Mouse (Mus musculus): ENCODE measurements at regions not wholly inside any gene's neighbourhood (a gene's known extent, or its start where the extent isn't known, plus 50 kb on each side); places are given as distances from the start of the nearest gene placed in this dataset.

DNA sequence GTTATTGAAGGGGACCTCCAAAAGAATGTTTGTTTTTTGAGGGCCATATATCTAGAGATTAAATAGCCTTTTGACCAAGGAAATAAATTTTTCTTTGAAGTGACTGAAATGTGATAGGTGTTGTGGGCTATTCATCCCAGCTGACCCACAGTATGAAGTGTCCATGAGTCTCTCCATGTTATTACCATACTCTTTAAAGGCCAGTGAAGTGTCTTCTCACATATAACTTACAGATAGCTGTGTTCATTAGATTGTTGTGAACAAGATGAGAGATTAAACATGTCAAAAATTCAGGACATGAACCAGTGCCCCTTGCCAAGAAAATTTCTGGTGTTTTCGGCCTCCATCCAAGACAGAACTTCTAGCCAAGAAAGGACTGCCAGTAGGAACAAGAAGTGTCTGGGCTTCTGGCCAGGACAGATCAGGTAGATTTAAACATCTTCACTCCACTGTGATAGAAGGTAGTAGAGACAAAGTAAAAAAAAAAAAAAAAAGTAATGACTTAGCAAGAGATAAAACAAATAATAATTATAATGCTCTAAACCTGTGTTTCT lies 67.2 kb upstream of the Reg3b start:
- WGBS, result 93% methylated on average over 1 of the region's 1 CpGs
- H3K4me1 ChIP-seq (ENCODE audit: control insufficient read depth, insufficient read depth, low read length), result no peaks in the 10 kb centered on the region
- no peak for ATAC-seq (ENCODE audit: low FRiP score, low TSS enrichment)
- DNase-seq, result no peak
- H3K4me2 ChIP-seq (ENCODE audit: low read length), result no peak overlapping the region
- no peak overlapping the region for H3K9ac ChIP-seq (replicated peaks; ENCODE audit: low read length)
- no peaks in the 10 kb centered on the region for H3K27me3 ChIP-seq (ENCODE audit: control insufficient read depth, insufficient read depth, low read length)
- H3K27ac ChIP-seq (replicated peaks; ENCODE audit: low read depth, low read length), result no peak overlapping the region
- H3K9me3 ChIP-seq (ENCODE audit: control insufficient read depth, low read length), result no peaks in the 10 kb centered on the region
- no peaks in the 10 kb centered on the region for H3K36me3 ChIP-seq (ENCODE audit: control insufficient read depth, insufficient read depth, low read length)
- no peak overlapping the region for H3K4me3 ChIP-seq (replicated peaks; ENCODE audit: low read depth, low read length)

Measured in midbrain, embryonic 14.5 days (tissue).